Mouse (Mus musculus) left cerebral cortex, adult 2 months (tissue): ENCODE measurements at regions not wholly inside any gene's neighbourhood (a gene's known extent, or its start where the extent isn't known, plus 50 kb on each side); places are given as distances from the start of the nearest gene placed in this dataset.

Source experiments
- DNase-seq, 2 experiments: peaks; one replicate each; pipeline ENCODE4 v3.0.0; 2021 to 2022; ENCODE audit warnings: low spot score in 2 of 2, mixed read lengths in 1 of 2; ENCODE audit errors: extremely low spot score in 1 of 2
- H3K27ac ChIP-seq: fragments of 200-600 bp; 2 replicates; pipeline ENCODE4 v1.8.1; 2022
- H3K4me3 ChIP-seq: fragments of 200-600 bp; 2 replicates; pipeline ENCODE4 v1.8.1; 2022
- CTCF ChIP-seq: fragments of 200-600 bp; IDR thresholded peaks from 2 replicates; pipeline ENCODE4 v1.8.1; 2022; ENCODE audit warnings: antibody characterized with exemption, mild to moderate bottlenecking, moderate library complexity
- intact Hi-C: fragments of 180-260 bp; cut with DNase I; formaldehyde crosslinking; loops from one replicate; pipeline ENCODE4 v1.15.1; 2025

DNA sequence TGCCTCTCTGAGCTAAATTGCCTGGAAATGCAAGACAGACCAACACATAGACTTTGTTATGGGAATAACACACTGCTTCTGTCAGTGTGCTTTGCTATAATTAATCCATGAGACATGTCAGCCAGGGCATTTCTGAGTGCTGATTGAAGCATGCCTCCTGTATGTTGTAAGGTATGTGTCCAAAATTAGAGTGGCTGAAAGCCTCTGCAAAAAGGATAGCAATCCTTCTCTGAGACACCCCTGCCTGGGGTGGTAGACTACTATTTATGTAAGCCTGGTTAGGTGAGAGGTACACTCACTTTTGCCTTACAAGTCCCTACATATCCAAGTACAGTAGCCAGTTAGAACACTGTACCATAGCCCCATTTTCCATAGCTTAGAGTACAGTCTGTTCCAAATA lies 193.3 kb upstream of the Egflam start:
- intact Hi-C loops = no loop called here
- no peak overlapping the region for H3K27ac ChIP-seq
- H3K4me3 ChIP-seq = no peak overlapping the region
- TF ChIP-seq CTCF = no peak
- DNase-seq = no peak

- H3K4me3 ChIP-seq = no peak overlapping the region
- intact Hi-C loops = no loop called here
- DNase-seq = no peak
- H3K27ac ChIP-seq = no peak overlapping the region
- no peak for TF ChIP-seq CTCF
These were observed 199.1 kb upstream of the Egflam start for GRCm38 (mm10) chr15:7597335-7597734.

DNA sequence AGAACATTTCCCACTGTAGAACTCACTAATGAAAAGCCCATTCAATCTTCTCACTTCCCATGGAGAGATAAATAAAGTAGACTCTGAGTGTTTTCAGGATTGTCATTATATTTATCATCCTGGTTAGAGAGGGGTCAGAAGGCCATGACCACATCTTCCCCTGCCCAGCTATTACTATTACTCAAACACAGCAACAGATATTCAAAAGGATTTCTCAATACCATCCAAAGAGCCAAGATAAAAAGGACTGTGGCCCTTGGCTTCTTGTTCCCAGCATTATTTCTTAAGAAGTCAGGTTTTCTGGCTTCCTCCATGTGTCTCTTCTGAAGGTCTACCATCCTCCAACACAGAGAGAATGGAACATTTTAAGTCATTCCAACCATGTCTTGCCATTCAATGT lies 199.6 kb upstream of the Egflam start:
- no peak for DNase-seq
- Histone ChIP-seq H3K4me3 (no peak overlapping the region), H3K27ac (no peak overlapping the region)
- intact Hi-C loops = no loop called here
- no peak for TF ChIP-seq CTCF

DNA sequence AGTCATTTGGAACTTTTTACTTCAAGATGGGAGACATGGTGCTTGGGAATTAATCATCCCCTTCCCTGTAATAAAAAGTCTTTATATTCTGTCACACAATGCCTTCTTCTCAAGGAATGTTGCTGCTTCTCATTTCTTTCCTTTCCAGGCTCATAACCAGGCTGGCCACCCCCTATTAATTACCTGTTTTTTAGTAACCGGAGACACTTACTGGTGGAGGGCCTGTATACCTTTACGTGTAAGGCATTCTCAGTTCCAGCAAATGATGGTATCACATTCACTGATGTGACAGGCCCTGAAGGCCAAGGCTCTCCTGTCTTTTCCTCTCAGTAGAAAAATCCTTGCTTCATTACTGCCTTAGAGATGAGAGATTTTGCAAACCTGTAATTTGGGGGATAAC lies 203.3 kb upstream of the Egflam start:
- no peak overlapping the region for H3K4me3 ChIP-seq
- no peak for TF ChIP-seq CTCF
- no peak overlapping the region for H3K27ac ChIP-seq
- intact Hi-C loops = no loop called here
- DNase-seq = no peak

- intact Hi-C loops = no loop called here
- no peak for DNase-seq
- TF ChIP-seq CTCF = no peak
- H3K27ac ChIP-seq = no peak overlapping the region
- H3K4me3 ChIP-seq = no peak overlapping the region
These were observed 205.8 kb upstream of the Gdnf start for GRCm38 (mm10) chr15:7604847-7605246.

DNA sequence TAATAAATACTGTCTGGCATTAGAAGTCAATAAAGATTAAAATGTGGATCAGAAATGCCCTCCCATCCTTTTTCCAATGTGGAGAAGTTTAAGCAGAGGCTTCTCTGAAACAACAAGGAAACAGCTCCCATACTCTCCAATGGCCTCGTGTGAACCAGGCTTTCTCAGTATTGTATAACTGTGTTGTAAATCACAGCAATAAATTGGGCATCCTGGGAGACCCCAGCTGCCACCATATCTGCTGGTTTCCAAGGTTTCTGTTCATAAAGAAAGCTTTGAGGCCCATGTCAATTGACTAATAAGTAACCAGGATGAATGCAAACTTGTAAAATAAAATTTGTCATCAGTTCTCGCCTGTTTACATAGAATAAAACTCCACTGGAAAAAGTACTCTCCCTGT lies 192.7 kb upstream of the Gdnf start:
- Histone ChIP-seq H3K4me3 (no peak overlapping the region), H3K27ac (no peak overlapping the region)
- intact Hi-C loops = no loop called here
- DNase-seq = no peak
- TF ChIP-seq CTCF = no peak

GRCm38 (mm10) chr15:7623026-7623425 lies 187.6 kb upstream of the Gdnf start:
- no peak for DNase-seq

GRCm38 (mm10) chr15:7624689-7625472 lies 185.8 kb upstream of the Gdnf start:
- no peak for TF ChIP-seq CTCF
- intact Hi-C loops = no loop called here

More at GRCm38 (mm10) chr15:7623026-7623425, 187.6 kb upstream of the Gdnf start:
- no peak for TF ChIP-seq CTCF
- Histone ChIP-seq H3K27ac (no peak overlapping the region), H3K4me3 (no peak overlapping the region)
- intact Hi-C loops = no loop called here

DNA sequence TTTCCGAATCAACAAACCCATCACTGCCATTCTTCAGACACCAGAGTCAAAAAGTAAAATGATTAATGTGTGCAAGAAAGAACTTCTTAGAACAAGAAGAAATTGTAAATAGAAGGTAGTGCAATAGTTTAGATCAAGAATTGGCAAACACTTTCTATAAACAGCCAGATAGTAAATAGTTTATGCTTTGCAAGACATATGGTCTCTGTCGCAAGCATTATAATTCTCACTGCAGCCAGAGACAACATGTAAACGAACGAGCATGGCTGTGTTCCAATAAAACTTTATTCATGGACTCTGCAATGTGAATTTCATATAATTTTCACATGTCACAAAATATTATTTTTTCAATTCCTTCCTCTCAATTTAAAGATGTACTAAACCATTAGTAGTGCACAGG lies 180.8 kb upstream of the Gdnf start:
- TF ChIP-seq CTCF = no peak
- intact Hi-C loops = no loop called here

More at GRCm38 (mm10) chr15:7624689-7625472, 185.8 kb upstream of the Gdnf start:
- no peak overlapping the region for H3K4me3 ChIP-seq
- no peak for DNase-seq
- H3K27ac ChIP-seq = no peak overlapping the region

DNA sequence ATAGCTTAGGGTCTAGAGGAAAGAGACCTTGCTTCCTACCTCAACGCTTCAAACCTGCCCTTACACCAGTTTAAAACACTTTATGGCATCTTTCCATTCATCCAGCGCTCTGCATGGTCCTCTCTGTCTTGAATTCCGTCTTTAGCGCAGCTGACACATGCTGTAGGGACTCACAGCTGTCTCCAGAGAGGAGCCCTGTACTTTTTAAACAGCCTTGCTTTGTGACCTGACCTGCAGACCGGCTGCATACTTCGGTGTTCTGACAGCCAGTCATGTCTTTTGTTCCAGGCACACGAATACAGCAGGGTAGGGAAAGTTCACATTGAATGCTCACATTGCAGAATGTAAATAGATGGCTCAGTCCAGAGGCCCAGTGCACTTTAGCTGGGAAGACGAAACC lies 175.4 kb upstream of the Gdnf start:
- TF ChIP-seq CTCF = no peak
- no peak for DNase-seq
- H3K4me3 ChIP-seq = no peak overlapping the region
- intact Hi-C loops = no loop called here
- H3K27ac ChIP-seq = no peak overlapping the region

More for the DNA sequence above, 180.8 kb upstream of the Gdnf start:
- no peak overlapping the region for H3K4me3 ChIP-seq
- DNase-seq = no peak
- no peak overlapping the region for H3K27ac ChIP-seq

DNA sequence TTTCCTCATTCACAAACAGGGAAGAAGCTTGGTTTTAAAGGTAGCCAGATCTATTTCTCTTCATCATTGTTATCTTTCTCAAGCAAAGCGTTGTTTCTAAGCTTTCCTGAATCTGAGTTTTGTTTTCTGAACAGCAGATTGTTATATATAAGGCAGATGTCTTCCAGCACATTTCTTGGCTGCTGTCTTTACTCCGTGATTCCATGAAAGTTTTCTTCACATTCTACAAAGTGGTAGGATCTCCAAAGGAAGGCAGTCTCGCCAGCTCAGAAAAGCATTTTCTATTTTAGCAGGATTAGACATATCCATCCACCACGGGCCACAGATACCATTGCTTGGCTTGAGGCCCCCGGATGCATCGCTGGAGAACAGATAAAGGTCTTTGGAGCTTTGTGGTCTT lies 171.2 kb upstream of the Gdnf start:
- DNase-seq = no peak
- TF ChIP-seq CTCF = no peak
- H3K4me3 ChIP-seq = no peak overlapping the region
- H3K27ac ChIP-seq = no peak overlapping the region
- intact Hi-C loops = no loop called here

GRCm38 (mm10) chr15:7642075-7642474 lies 168.6 kb upstream of the Gdnf start:
- Histone ChIP-seq H3K4me3 (no peak overlapping the region), H3K27ac (no peak overlapping the region)
- intact Hi-C loops = no loop called here
- TF ChIP-seq CTCF = no peak
- no peak for DNase-seq

DNA sequence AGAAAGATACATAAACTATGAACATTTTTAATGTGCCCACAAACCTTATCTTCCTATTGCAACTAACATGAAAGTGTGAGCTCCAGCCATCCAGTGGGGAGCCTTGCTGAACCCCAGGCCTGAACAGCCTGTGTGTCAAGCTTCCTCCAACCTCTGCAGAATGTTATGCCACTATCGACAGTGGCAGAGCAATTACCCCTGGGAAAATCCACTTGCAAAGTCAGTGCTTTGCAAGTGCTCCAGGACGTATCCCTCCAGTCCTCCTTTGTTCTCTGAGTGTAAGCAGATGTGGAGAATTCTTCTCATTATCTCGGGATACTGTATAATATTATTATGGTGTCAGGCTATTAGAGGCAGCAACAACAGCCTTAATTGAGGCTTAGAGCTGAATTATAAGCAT lies 159.9 kb upstream of the Gdnf start:
- intact Hi-C loops = no loop called here
- no peak for TF ChIP-seq CTCF
- Histone ChIP-seq H3K27ac (no peak overlapping the region), H3K4me3 (no peak overlapping the region)
- no peak for DNase-seq
